Mouse (Mus musculus) adipocyte (in vitro differentiated cells): ENCODE measurements at regions not wholly inside any gene's neighbourhood (a gene's known extent, or its start where the extent isn't known, plus 50 kb on each side); places are given as distances from the start of the nearest gene placed in this dataset.

Experiments
- DNase-seq: peaks from one replicate; pipeline ENCODE4 v3.0.0-alpha.2; 2016; ENCODE audit warnings: low spot score

DNA sequence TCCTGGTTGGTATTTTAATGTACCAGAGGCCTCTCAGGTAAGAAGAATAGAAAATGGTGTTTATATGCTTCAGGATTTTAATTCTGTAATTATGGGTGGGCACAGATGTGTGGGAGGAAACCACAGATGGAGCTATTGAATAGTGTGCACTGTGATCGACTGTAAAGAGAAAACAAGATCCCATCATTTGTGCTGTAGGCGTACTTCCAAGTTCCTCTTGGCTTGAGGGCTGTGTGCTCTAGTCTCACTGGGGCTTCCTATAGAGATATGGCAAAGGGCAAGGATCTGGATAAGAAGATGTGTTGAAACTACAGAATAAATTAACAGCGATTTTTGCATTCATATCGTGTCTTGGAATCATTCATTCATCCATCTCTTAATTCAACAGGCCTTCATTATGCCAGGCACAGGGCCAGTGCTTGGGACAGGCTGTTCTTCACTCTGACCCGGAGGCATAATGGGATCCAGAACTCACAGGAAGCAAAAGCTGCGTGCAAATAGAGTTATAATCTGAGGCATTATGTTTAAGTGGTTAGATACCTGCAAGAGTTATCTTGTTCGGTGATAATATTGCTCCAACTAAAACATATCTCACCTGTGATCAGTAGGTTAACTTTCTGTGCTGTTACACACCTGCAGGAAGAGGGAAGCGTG is 336.7 kb downstream of the Hs3st3b1 start:
- DNase-seq: no peak

DNA sequence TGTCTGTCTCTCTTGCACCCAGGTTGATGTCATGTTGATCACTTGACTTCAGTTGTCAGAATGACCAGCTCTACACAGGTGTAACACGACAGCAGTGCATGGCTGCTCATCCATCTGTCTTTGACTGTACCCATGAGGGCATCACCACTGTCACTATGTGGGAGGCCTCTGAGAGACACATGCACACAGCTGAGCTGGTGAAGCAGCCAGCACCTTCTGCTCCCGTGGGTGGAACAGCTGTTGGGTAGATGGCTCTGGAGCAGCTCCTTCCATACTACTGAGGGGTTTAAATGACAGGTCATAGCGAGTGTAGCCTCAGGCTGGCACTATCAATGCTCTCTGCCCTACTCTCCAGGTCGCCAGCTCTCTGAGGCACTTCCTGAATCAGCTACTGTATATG is 301.9 kb downstream of the Hs3st3b1 start:
- no peak for DNase-seq

GRCm38 (mm10) chr11:63630336-63630735 is 291.8 kb downstream of the Hs3st3b1 start:
- no peak for DNase-seq

DNA sequence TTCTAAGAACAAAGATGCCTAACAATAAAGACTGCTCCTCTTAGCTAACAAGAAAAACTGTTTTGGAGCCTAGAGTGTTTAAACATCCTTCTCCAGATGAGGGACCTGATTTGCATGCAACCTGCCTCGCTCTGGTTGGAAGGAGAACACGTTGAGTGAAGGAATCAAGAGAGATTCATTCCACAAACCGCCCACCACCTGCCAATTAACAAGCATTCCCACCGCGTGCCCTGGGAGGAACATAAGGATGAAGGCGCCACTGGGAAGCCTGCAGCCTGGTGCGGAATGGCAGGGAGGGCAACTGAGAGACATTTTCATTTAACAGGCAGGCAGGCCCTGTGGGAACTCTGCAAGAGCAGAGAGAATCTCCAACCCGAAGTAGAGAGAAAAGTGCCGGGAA is 265.0 kb downstream of the Hs3st3b1 start:
- DNase-seq: no peak

DNA sequence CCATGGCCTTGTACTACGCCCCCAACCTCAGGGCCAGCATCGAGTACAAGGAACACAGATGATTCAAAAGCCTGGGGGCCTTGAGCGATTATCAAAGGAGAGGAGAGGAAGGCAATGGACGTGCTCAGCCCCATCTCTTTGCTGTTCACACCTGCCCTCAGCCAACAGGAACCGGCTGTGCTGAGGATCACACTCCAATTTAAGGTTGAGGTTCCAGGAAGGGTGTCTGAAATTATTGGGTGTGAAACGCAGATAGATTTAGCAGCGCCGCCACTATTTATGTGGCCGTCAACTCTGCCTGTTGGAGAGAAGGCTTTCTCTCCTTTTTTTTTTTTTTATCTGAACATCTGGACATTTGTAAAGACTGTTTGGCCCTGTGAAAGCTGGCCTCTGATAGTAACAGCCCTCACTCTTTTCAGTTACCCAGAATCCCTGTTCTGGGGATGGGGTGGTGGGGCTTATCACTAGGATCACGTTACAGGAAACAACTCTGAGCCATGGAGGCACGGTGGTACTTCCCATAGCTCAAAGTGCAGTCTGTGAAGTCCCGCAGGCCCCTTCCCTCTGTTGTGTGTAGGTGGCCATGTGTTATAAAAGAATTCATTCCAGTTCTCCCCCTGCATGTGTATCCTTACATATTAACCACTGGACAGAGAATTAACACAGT is 256.7 kb downstream of the Hs3st3b1 start:
- no peak for DNase-seq

GRCm38 (mm10) chr11:63670477-63670876 is 251.6 kb downstream of the Hs3st3b1 start:
- no peak for DNase-seq

DNA sequence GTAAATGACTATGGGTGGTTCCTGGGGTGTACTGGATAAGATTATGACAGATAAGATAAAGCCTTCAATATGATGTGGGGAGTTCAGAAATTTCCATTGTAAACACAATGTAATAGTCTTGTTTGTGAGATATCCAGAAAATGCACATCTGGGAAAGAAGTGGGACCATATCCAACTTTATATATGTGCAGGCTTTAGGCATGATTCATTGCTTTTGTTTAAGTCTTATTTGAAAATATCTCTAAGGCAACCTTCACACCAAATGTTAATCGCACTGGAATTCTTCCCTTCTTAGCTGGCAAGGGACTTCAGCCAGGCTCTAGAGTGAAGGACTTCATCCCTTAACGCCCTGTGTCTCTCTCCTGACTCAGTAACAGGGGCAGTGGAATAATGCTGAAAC is 250.3 kb downstream of the Hs3st3b1 start:
- no peak for DNase-seq

DNA sequence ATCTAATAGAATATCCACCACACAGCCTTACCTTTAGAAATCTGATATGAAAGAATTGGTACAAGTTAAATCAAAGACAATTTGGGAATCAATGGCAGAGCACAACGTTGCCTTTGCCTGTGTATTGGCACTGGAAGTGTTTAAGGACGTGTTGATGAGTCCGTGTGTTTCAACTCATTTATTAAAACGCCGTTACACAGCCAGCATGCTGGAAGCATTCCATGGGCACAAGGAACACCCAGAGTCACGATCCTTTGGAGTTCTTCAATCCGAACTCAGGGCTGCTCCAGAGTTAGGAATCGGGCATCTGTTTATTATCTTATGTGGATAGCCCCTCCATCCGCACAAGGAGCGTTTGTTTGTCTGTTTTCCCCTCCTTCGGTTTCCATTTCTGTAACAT is 244.2 kb downstream of the Hs3st3b1 start:
- DNase-seq: no peak

DNA sequence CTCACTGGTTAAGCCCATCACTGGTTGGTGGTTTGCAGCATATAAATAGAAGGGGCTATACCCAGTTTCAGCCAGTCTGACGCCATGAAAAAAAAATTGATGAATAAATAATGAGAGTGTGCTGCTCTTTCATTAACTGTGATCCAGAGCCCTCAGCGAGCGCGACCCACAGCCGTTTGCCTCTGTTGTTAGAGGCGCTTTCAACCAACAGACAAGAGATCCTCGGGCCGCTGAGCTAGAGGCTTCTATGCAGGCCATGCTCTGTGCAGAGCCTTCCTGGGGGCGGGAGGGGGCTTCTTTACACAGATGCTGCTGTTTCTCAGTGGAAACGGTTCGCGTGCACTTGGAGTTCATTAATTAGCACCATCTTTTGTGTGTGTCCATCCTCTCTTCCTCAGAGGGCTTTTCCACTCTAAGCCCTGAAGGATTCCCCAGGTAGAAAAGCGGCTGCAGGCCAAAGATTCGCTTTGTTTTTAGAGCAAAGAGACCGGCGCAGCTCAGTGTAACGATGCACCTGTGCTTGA is 243.6 kb downstream of the Hs3st3b1 start:
- no peak for DNase-seq

DNA sequence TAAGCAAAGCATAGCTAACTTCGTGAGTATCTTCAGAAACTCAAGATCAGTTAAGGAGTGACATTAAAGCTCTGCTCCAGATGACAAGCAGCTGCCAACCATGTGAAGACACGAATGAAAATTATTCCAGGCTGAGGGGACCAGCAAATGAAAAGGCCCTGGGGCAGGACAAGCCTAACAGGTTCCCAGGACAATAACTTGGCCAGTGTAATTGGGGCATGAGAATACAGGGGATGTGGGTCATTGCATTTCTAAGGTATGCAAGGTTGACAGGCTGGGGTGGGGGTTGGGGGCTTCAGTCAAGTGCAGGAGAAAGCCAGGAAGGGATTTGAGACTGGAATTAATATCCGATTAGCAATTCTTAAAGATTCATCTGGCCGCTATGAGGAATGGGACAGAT is 242.6 kb downstream of the Hs3st3b1 start:
- DNase-seq: no peak

- no peak for DNase-seq
Observed at GRCm38 (mm10) chr11:63684228-63684980, 237.7 kb downstream of the Hs3st3b1 start.

DNA sequence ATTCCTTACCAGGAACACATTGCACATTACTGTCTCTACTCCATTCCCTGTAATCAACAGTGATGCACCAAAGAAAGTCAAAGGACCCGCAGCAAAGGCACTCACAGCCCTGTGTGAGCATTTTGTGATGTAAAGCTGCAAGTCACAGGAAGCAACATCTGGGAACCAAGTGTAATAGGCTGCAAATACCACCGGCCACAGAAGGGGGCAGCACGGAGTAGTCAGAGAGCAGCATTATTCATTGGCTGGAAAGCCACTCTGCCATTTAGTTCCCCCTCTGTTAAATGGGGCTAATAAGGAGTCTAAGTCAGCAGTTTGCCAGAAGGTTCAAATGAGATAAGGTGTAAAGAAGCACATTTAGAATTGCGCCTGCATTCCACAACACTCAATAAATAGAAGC is 231.0 kb downstream of the Hs3st3b1 start:
- no peak for DNase-seq

DNA sequence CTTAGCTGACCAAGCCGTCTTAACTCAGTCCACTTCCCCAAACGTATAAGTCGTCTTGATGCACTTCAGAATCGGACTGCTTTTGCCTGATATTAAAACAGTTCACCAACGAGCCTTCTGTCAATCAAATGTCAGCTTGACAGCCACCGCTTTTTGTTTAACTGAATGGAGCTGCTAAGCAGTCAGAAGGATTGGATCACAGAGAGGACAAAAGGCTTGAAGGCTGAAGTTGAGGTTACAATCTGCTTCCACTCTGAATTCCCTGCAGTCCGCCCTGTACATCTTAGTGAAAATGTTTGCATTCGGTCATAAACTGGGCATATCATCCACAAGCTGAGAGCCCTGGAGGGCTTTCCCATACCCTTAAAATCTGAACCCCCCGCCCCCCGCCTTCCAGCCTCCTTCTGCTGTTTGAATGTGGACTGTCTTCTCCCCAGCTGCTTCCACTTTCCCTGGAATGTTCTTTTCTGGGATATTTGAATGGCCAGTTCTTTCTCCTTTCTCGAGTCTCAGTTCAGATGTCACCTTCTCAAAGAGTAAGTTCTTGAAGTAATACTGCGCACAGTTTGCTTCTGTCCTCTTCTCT is 217.0 kb downstream of the Hs3st3b1 start:
- DNase-seq: no peak

- no peak for DNase-seq
Observed at GRCm38 (mm10) chr11:63706057-63706456, 216.0 kb downstream of the Hs3st3b1 start.

DNA sequence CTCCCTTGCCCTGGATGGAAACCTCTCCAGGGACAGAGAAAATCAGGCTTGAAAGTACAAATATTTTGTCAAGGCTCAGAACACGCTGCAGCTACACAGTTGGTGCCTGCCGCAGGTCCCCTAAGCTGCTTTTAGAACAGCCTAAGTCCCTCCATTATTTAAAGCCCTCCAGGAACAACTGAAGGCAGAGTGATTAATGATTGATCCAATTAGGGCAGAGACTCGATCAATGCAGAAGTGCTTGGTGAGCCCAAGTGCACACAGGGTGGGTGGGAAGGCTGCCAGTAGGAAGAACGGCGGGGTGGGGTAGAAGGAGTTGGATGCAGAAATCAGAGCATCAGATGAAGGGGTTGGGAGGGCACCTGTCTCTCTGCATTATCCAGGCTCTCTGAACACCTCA is 215.0 kb downstream of the Hs3st3b1 start:
- no peak for DNase-seq

- DNase-seq: no peak
Observed at GRCm38 (mm10) chr11:63708412-63708811, 213.7 kb downstream of the Hs3st3b1 start.

DNA sequence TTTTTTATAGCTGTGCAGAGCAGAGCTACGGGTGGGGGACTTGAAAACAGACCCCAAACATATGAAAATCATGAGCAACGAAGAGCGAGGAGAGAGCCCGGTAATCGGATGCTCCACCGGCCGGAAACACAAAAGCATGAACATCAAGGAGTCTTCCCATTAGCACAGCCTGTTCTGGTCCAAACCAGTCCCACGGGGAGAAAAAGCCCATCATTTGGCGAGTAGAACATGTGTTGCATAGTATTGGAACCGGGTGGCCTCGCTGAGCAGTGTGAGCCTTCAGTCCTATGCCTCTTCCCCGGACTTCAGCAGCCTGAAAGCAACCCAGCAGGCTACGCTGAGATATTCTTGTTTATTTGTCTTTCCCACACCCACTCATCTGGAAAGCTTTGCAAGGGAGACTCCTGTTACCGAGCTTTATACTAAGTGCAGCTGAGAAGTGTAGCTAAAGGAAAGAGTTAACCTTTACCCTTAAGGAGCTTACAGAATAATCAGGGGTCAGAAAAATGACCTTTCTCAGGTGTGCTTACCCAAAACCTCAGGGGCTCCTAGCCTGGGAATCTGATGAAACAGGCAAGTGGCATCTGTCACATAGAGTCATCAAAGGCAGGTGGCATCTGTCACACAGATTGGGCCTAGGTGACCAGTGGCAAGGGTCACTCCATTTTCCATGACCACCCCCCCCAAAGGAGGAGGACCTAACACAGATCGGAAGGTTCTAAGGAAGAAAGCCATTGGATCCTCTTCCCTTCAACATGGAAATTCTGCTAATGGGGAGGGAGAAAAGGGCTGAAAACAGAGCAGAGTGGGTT is 209.8 kb downstream of the Hs3st3b1 start:
- DNase-seq: no peak

DNA sequence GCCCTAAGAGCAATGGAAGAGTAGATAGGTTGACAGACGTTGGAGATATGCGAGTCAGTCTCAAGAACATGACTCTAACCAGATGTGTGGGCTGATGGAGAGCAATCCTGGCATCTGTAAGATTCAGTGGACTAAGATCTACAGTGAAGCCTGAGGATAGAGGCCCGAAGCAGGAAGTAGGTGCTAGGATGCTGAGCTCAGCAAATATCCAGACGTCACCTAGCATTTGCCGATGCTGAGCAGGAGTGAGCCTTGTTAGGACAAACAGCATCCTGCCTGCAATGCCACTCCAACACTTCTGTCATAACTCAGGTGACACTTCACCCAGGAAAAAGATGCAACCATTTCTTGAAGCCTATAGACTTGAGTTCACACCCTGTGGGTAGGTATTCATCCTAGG is 199.8 kb downstream of the Hs3st3b1 start:
- no peak for DNase-seq

GRCm38 (mm10) chr11:63730880-63731279 is 191.2 kb downstream of the Hs3st3b1 start:
- no peak for DNase-seq

- DNase-seq: no peak
Observed at GRCm38 (mm10) chr11:63753260-63753659, 168.8 kb downstream of the Hs3st3b1 start.

GRCm38 (mm10) chr11:63754826-63755225 is 167.3 kb downstream of the Hs3st3b1 start:
- no peak for DNase-seq

GRCm38 (mm10) chr11:63758313-63758712 is 163.8 kb downstream of the Hs3st3b1 start:
- no peak for DNase-seq
